Mouse (Mus musculus) kidney, adult 11 months (tissue): ENCODE measurements around the gene Lcn2.

Source experiments
- DNase-seq: peaks from one replicate; pipeline ENCODE4 v3.0.0; 2022

Lcn2 gene

GRCm38 (mm10) chr2:32387706-32388490 lies at the start of gene Lcn2:
TSS of gene Lcn2 (minus strand) at chr2:32388252.
- no peak for DNase-seq

GRCm38 (mm10) chr2:32437612-32438166 lies 49.6 kb upstream of the Lcn2 start:
- DNase-seq = no peak

GRCm38 (mm10) chr2:32436686-32437372 lies 48.8 kb upstream of the Lcn2 start:
- peak; percentile 50 for DNase-seq

GRCm38 (mm10) chr2:32430701-32431676 lies 42.9 kb upstream of the Lcn2 start:
- DNase-seq = peak; percentile 77

- no peak for DNase-seq
Measured at GRCm38 (mm10) chr2:32429215-32429891, 41.3 kb upstream of the Lcn2 start.

- no peak for DNase-seq
Measured at GRCm38 (mm10) chr2:32428262-32428722, 40.2 kb upstream of the Lcn2 start.

GRCm38 (mm10) chr2:32427720-32428119 lies 39.7 kb upstream of the Lcn2 start:
- no peak for DNase-seq

- DNase-seq = no peak
Measured at GRCm38 (mm10) chr2:32426141-32426540, 38.1 kb upstream of the Lcn2 start.

GRCm38 (mm10) chr2:32425568-32425967 lies 37.5 kb upstream of the Lcn2 start:
- DNase-seq = no peak

- DNase-seq = no peak
Measured at GRCm38 (mm10) chr2:32424796-32425195, 36.7 kb upstream of the Lcn2 start.

- DNase-seq = peak; percentile 95
Measured at GRCm38 (mm10) chr2:32423481-32424331, 35.7 kb upstream of the Lcn2 start.

GRCm38 (mm10) chr2:32421851-32422251 lies 33.8 kb upstream of the Lcn2 start:
- DNase-seq = peak; percentile 89

- DNase-seq = no peak
Measured at GRCm38 (mm10) chr2:32420647-32421046, 32.6 kb upstream of the Lcn2 start.

GRCm38 (mm10) chr2:32420066-32420608 lies 32.1 kb upstream of the Lcn2 start:
- no peak for DNase-seq

GRCm38 (mm10) chr2:32419359-32419758 lies 31.3 kb upstream of the Lcn2 start:
- DNase-seq = peak; percentile 94

GRCm38 (mm10) chr2:32418430-32419151 lies 30.5 kb upstream of the Lcn2 start:
- peak; percentile 82 for DNase-seq

- DNase-seq = no peak
Measured at GRCm38 (mm10) chr2:32417486-32417885, 29.4 kb upstream of the Lcn2 start.

GRCm38 (mm10) chr2:32416556-32416955 lies 28.5 kb upstream of the Lcn2 start:
- DNase-seq = no peak

GRCm38 (mm10) chr2:32415801-32416200 lies 27.7 kb upstream of the Lcn2 start:
- DNase-seq = peak; percentile 55

GRCm38 (mm10) chr2:32413936-32414335 lies 25.9 kb upstream of the Lcn2 start:
- peak; percentile 49 for DNase-seq
